ENCODE assay signal across 23 mouse cellular contexts in genomic region chr7:96219386-96219785, GRCm38 (mm10). TPM values are rescaled to one million over a fixed set of nuclear protein-coding genes. Genes with fewer than 3 reads are reported as not detected.
DNase-seq lines count a peak whose midpoint lies in the region; ATAC-seq and TF ChIP-seq lines count a peak whose summit lies in the region.
"Had no signal": no experiment of that assay in that cellular context is flagged by ENCODE, and none has a peak within 500 bp of the region (broad histone marks: within the 10 kb centered on the region; RNA-seq: fewer than 3 reads in every experiment).

No protein-coding gene starts in this region.

- no peaks in the 10 kb centered on the region for H3K36me3 ChIP-seq in kidney, postnatal 0 days (ENCODE audit: insufficient read depth, low read length)
- H3K36me3 ChIP-seq in intestine, embryonic 16.5 days (ENCODE audit: control insufficient read depth, insufficient read depth, low read length) = no peaks in the 10 kb centered on the region
- H3K36me3 ChIP-seq: G1E had no signal

- 32% methylated on average over 2 of the region's 2 CpGs for WGBS in kidney, postnatal 0 days
- WGBS in intestine, embryonic 16.5 days = 64% methylated on average over 2 of the region's 2 CpGs

- TF ChIP-seq CTCF in kidney, postnatal 0 days (IDR thresholded peaks at IDR 0.05; ENCODE audit: low read depth) = no peak

- no peak overlapping the region for H3K27ac ChIP-seq in kidney, postnatal 0 days
- H3K27ac ChIP-seq in intestine, embryonic 16.5 days (ENCODE audit: low read length) = no peak overlapping the region

- H3K27me3 ChIP-seq in kidney, postnatal 0 days (ENCODE audit: insufficient read depth, low read length) = no peaks in the 10 kb centered on the region
- 0 out of 2 replicates have a peak, but pooled peaks cover 3% of the 10 kb centered on the region for H3K27me3 ChIP-seq in intestine, embryonic 16.5 days (replicated peaks; ENCODE audit: control insufficient read depth, insufficient read depth, low read length)
- H3K27me3 ChIP-seq: CH12.LX, Patski had no signal

- H3K4me3 ChIP-seq in kidney, postnatal 0 days (replicated peaks; ENCODE audit: low read depth, low read length) = no peak overlapping the region
- H3K4me3 ChIP-seq in intestine, embryonic 16.5 days (ENCODE audit: low read length) = no peak overlapping the region

- DNase-seq in kidney, postnatal 0 days (ENCODE audit: low spot score) = peak; percentile 75
- DNase-seq in kidney, adult 9 months = no peak
- peak; percentile 15 for DNase-seq in 3T3-L1 (ENCODE audit: low read depth, low spot score)
- DNase-seq in adipocyte (ENCODE audit: low spot score) = peak; percentile 56
- no peak for DNase-seq in thymus, postnatal 0 days (ENCODE audit: low spot score)
- DNase-seq: adrenal gland, adult 2 months; adrenal gland, adult 8-10 months; adrenal gland, postnatal 10 days; adrenal gland, postnatal 14 days; adrenal gland, postnatal 25 days; adrenal gland, postnatal 36 days; B cell, adult 2 months; cerebellum, adult 11 months; cerebellum, adult 11-12 months; cerebellum, adult 18-20 months; cerebellum, adult 2 months; cerebellum, adult 8-10 months had no signal

- H3K9me3 ChIP-seq in kidney, postnatal 0 days (replicated peaks; ENCODE audit: low read length) = no peaks in the 10 kb centered on the region
- H3K9me3 ChIP-seq in intestine, embryonic 16.5 days (ENCODE audit: control insufficient read depth, low read length) = no peaks in the 10 kb centered on the region

- H3K4me1 ChIP-seq in kidney, postnatal 0 days (replicated peaks; ENCODE audit: insufficient read depth, low read length) = peaks cover 6% of the 10 kb centered on the region
- 0 out of 2 replicates have a peak, but pooled peaks cover 2% of the 10 kb centered on the region for H3K4me1 ChIP-seq in intestine, embryonic 16.5 days (ENCODE audit: control insufficient read depth, insufficient read depth, low read length)

- no peak overlapping the region for H3K4me2 ChIP-seq in kidney, postnatal 0 days (ENCODE audit: low read length)
- no peak overlapping the region for H3K4me2 ChIP-seq in intestine, embryonic 16.5 days (ENCODE audit: low read depth, low read length)

- H3K9ac ChIP-seq in kidney, postnatal 0 days (ENCODE audit: low read depth, low read length) = no peak overlapping the region
- no peak overlapping the region for H3K9ac ChIP-seq in intestine, embryonic 16.5 days (ENCODE audit: low read depth, low read length)

- ATAC-seq in kidney, postnatal 0 days (replicated peaks; ENCODE audit: low FRiP score, low read depth) = no peak
- ATAC-seq in intestine, embryonic 16.5 days = no peak
- ATAC-seq: activated CD4-positive, CD25-positive, alpha-beta regulatory T cell, adult 4 months; CD4-positive, CD25-positive, alpha-beta regulatory T cell, adult 4 months; Patski had no signal

RNA-seq across cellular contexts. Expression of gene Tenm4, which starts 48.3 kb away (rescaled TPM):
- 22.6 and 23.2 TPM in 2 replicates for polyA plus RNA-seq in kidney, postnatal 0 days (2015; fragmentation: Nextera tagmentation; extraction: Ambion mirVana)
- polyA plus RNA-seq in intestine, embryonic 16.5 days (2015; fragmentation: Nextera tagmentation; extraction: Ambion mirVana) = 13.6 and 14.3 TPM in 2 replicates
- polyA plus RNA-seq in thymus, postnatal 0 days (2015; fragmentation: Nextera tagmentation; extraction: Ambion mirVana) = 4.5 and 4.9 TPM in 2 replicates

Comparison
In these comparisons a context has a peak if more than half of its experiments do, and no peak if none do; other contexts are left out.
1. DNase-seq: peak in kidney, postnatal 0 days (single experiment), 3T3-L1 (single experiment) and adipocyte (single experiment); none in kidney, adult 9 months (single experiment) and thymus, postnatal 0 days (single experiment).